Mouse (Mus musculus): Measurements from ENCODE around the gene Nck2. TPM values are rescaled to one million over a fixed set of nuclear protein-coding genes. Genes with fewer than 3 reads are reported as not detected.

Nck2 gene
- total and polyA plus RNA-seq, 3 experiments = 11.7 to 15.3 (median 11.9) TPM

DNA sequence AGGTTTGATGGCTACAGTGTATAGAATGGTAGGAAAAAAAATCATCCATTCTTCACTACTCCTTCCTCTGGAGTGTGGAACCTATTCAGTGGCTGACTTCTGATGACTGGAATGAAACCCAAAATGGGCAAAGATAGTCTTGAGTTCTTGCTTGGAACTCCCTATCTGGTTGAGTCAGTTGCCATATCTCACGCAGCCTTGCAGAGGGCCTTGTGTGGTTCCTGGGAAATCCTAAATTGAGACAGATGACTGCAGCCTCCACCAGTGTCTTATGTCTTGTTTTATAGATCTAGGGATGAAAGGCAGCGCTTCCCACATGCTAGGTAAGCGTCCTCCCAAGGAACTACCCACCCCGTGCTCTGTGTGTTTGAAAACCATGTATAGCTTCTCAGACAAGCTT is 120.9 kb downstream of the Nck2 start:
- no peak overlapping the region for H3K27ac ChIP-seq
- intact Hi-C loops (cut with DNase I) = no loop called here
- no peak overlapping the region for H3K9ac ChIP-seq (ENCODE audit: low read depth, low read length)
- WGBS = 91% methylated on average over 4 of the region's 4 CpGs
- DNase-seq = no peak
- no peaks in the 10 kb centered on the region for H3K27me3 ChIP-seq (ENCODE audit: control insufficient read depth, insufficient read depth, low read length)
- H3K4me3 ChIP-seq = no peak overlapping the region
- no peaks in the 10 kb centered on the region for H3K4me1 ChIP-seq (ENCODE audit: control insufficient read depth, insufficient read depth, low read length)
- TF ChIP-seq EP300 (IDR thresholded peaks at IDR 0.05; ENCODE audit: insufficient read depth, low read depth, low read length) (no peak), CTCF (IDR thresholded peaks at IDR 0.05) (no peak), POLR2A (IDR thresholded peaks at IDR 0.05; ENCODE audit: insufficient read depth, low read depth, low read length) (no peak)
- H3K36me3 ChIP-seq (ENCODE audit: control insufficient read depth, insufficient read depth, low read length) = no peaks in the 10 kb centered on the region
- no peaks in the 10 kb centered on the region for H3K79me2 ChIP-seq (replicated peaks; ENCODE audit: control insufficient read depth, insufficient read depth, low read length)

DNA sequence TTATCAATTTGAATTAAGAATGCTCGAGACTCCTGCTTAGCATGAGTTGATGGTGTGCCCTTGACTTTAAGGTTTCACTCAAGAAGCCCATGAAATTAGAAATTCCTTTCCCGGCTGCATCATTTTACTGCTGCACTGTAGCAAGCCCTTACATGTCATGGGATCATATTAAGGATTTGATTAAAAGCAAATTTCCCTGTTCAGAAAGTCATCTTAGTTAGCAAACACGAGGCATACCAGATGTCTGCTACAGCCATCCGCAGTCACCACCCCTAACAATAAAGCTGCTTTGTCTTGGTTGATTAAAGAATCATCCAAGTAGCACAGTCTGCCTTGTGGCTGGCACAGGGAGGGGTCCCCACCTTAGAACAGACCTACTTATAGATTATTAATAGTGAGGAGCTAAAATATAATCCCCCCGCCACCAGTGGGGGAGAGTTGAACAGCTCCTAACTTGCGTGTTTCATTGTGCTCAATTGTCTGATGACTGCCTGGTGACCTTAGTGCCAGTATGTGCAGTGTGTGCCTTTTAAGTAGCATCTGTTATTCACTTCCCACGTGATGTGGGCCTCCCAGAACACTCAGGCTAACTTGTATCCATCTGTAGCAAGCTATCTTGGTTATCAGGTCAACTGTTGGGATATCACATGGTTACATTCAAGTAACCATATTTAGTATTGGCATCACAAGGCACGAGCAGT is 122.4 kb downstream of the Nck2 start:
- no peak overlapping the region for H3K4me3 ChIP-seq
- H3K9ac ChIP-seq (ENCODE audit: low read depth, low read length) = no peak overlapping the region
- 88% methylated on average over 8 of the region's 8 CpGs for WGBS
- intact Hi-C loops (cut with DNase I) = no loop called here
- H3K27ac ChIP-seq = no peak overlapping the region
- H3K79me2 ChIP-seq (replicated peaks; ENCODE audit: control insufficient read depth, insufficient read depth, low read length) = no peaks in the 10 kb centered on the region
- H3K36me3 ChIP-seq (ENCODE audit: control insufficient read depth, insufficient read depth, low read length) = no peaks in the 10 kb centered on the region
- H3K27me3 ChIP-seq (ENCODE audit: control insufficient read depth, insufficient read depth, low read length) = no peaks in the 10 kb centered on the region
- H3K4me1 ChIP-seq (ENCODE audit: control insufficient read depth, insufficient read depth, low read length) = no peaks in the 10 kb centered on the region
- TF ChIP-seq POLR2A (IDR thresholded peaks at IDR 0.05; ENCODE audit: insufficient read depth, low read depth, low read length) = no peak
- TF ChIP-seq EP300 (IDR thresholded peaks at IDR 0.05; ENCODE audit: insufficient read depth, low read depth, low read length) = no peak
- no peak for TF ChIP-seq CTCF (IDR thresholded peaks at IDR 0.05)
- no peak for DNase-seq

DNA sequence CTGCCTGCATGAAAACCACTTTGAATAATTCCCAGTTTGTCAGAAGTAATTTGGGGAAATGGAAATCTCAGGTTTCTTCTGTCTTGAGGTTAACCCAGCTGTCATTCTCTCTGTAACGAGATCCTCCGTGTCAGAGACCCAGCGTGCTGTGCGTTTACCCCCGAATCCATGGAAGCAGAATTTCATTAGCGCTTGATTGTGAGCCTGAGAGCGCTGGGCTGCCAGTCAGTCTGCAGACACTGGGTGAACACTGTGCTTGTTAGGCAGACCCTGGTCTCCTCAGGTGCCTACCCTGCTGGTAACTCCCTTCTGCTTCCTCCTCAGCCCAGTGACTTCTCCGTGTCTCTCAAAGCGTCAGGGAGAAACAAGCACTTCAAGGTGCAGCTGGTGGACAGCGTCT is 124.4 kb downstream of the Nck2 start:
- Histone ChIP-seq H3K4me3 (no peak overlapping the region), H3K27ac (no peak overlapping the region), H3K9ac (ENCODE audit: low read depth, low read length) (no peak overlapping the region), H3K4me1 (ENCODE audit: control insufficient read depth, insufficient read depth, low read length) (no peaks in the 10 kb centered on the region), H3K36me3 (ENCODE audit: control insufficient read depth, insufficient read depth, low read length) (no peaks in the 10 kb centered on the region), H3K79me2 (replicated peaks; ENCODE audit: control insufficient read depth, insufficient read depth, low read length) (no peaks in the 10 kb centered on the region), H3K27me3 (ENCODE audit: control insufficient read depth, insufficient read depth, low read length) (no peaks in the 10 kb centered on the region)
- intact Hi-C loops (cut with DNase I) = no loop called here
- no peak for DNase-seq
- 95% methylated on average over 10 of the region's 10 CpGs for WGBS
- no peak for TF ChIP-seq POLR2A (IDR thresholded peaks at IDR 0.05; ENCODE audit: insufficient read depth, low read depth, low read length)
- TF ChIP-seq CTCF (IDR thresholded peaks at IDR 0.05) = no peak
- no peak for TF ChIP-seq EP300 (IDR thresholded peaks at IDR 0.05; ENCODE audit: insufficient read depth, low read depth, low read length)

DNA sequence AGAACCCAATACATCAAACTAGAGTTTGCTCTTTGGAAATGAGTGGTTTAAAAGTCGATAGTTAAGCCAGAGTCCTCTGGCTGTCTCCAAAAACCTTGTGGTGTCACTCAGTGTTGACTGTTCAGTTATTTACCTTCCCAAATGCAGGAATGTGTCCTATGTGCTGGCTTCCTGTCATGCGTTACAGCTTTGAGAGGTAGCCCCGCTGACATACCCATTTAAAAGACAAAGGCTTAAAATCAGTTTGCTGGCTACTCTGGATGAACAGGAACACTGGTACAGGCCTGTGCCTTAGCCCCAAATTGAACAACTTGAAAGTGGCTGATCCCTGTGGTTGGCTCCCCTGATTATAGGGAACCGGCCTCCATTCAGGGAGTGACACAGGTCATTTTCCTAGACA is 126.7 kb downstream of the Nck2 start:
- H3K27ac ChIP-seq = no peak overlapping the region
- TF ChIP-seq EP300 (IDR thresholded peaks at IDR 0.05; ENCODE audit: insufficient read depth, low read depth, low read length) (no peak), POLR2A (IDR thresholded peaks at IDR 0.05; ENCODE audit: insufficient read depth, low read depth, low read length) (no peak), CTCF (IDR thresholded peaks at IDR 0.05) (no peak)
- H3K9ac ChIP-seq (ENCODE audit: low read depth, low read length) = no peak overlapping the region
- no peaks in the 10 kb centered on the region for H3K36me3 ChIP-seq (ENCODE audit: control insufficient read depth, insufficient read depth, low read length)
- intact Hi-C loops (cut with DNase I) = no loop called here
- WGBS = 93% methylated on average over 4 of the region's 4 CpGs
- H3K27me3 ChIP-seq (ENCODE audit: control insufficient read depth, insufficient read depth, low read length) = no peaks in the 10 kb centered on the region
- no peak overlapping the region for H3K4me3 ChIP-seq
- no peak for DNase-seq
- H3K79me2 ChIP-seq (replicated peaks; ENCODE audit: control insufficient read depth, insufficient read depth, low read length) = no peaks in the 10 kb centered on the region
- no peaks in the 10 kb centered on the region for H3K4me1 ChIP-seq (ENCODE audit: control insufficient read depth, insufficient read depth, low read length)

DNA sequence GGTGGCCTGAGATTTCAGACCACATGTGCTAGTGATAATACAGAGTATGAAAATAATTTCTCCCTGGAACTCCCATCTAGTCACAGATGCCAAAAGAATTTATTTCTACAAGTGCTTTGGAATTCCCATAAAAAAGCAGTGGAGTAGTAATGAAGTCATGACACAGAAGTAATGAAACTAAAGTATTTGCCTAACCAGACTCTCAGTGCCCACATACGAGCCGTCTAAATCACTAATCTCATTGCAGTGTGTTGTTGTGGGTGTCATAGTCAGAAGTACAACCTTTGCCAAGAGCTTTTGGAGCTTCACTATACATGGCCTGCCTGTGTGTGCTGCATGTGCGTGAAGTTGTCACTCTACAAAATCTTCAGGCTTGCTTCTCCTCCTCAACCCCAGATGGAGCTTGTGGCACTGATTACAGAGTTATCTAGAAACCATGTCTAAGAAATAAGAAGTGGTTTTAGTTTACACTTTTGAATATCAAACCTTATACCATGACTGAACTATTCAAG is 130.5 kb downstream of the Nck2 start:
- Histone ChIP-seq H3K9ac (ENCODE audit: low read depth, low read length) (no peak overlapping the region), H3K36me3 (ENCODE audit: control insufficient read depth, insufficient read depth, low read length) (no peaks in the 10 kb centered on the region), H3K4me3 (no peak overlapping the region), H3K4me1 (ENCODE audit: control insufficient read depth, insufficient read depth, low read length) (no peaks in the 10 kb centered on the region; the same call in 1 of the 2 replicates), H3K27me3 (ENCODE audit: control insufficient read depth, insufficient read depth, low read length) (no peaks in the 10 kb centered on the region), H3K27ac (no peak overlapping the region), H3K79me2 (replicated peaks; ENCODE audit: control insufficient read depth, insufficient read depth, low read length) (no peaks in the 10 kb centered on the region)
- no peak for DNase-seq
- intact Hi-C loops (cut with DNase I) = no loop called here
- 68% methylated on average over 3 of the region's 3 CpGs for WGBS
- TF ChIP-seq EP300 (IDR thresholded peaks at IDR 0.05; ENCODE audit: insufficient read depth, low read depth, low read length) = no peak
- TF ChIP-seq CTCF (IDR thresholded peaks at IDR 0.05) = no peak
- TF ChIP-seq POLR2A (IDR thresholded peaks at IDR 0.05; ENCODE audit: insufficient read depth, low read depth, low read length) = no peak

DNA sequence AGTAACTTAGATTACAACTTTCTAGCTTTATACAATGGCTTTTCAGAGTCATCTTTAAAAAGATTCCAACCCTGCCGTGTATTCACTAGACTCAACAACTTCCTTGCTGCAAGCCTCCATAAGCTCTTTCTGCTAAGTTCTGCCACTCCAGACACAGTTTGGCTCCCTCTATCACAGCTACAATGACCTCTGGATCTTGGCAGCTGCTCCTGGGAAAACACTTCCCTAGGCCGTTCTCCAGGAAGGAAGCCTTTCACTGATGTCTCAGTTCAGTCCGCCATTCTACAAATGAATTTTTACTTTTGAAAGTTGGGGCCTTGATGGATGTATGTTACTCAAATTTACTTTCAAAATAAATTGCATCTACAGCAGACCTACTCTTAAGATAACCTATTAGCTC is 133.0 kb downstream of the Nck2 start:
- intact Hi-C loops (cut with DNase I) = no loop called here
- Histone ChIP-seq H3K27me3 (ENCODE audit: control insufficient read depth, insufficient read depth, low read length) (no peaks in the 10 kb centered on the region), H3K79me2 (replicated peaks; ENCODE audit: control insufficient read depth, insufficient read depth, low read length) (no peaks in the 10 kb centered on the region), H3K4me3 (no peak overlapping the region), H3K36me3 (ENCODE audit: control insufficient read depth, insufficient read depth, low read length) (no peaks in the 10 kb centered on the region), H3K9ac (ENCODE audit: low read depth, low read length) (no peak overlapping the region), H3K4me1 (ENCODE audit: control insufficient read depth, insufficient read depth, low read length) (no peaks in the 10 kb centered on the region; the same call in 1 of the 2 replicates), H3K27ac (no peak overlapping the region)
- 28% methylated on average over 3 of the region's 3 CpGs for WGBS
- no peak for TF ChIP-seq CTCF (IDR thresholded peaks at IDR 0.05)
- no peak for TF ChIP-seq EP300 (IDR thresholded peaks at IDR 0.05; ENCODE audit: insufficient read depth, low read depth, low read length)
- TF ChIP-seq POLR2A (IDR thresholded peaks at IDR 0.05; ENCODE audit: insufficient read depth, low read depth, low read length) = no peak
- no peak for DNase-seq

Data from heart, adult 2 months (tissue).